Mouse (Mus musculus) hindbrain, embryonic 11.5 days (tissue): ENCODE measurements at regions not wholly inside any gene's neighbourhood (a gene's known extent, or its start where the extent isn't known, plus 50 kb on each side); places are given as distances from the start of the nearest gene placed in this dataset.

Experiments
- ATAC-seq: fragments of 200-750 bp; cut with Nextera tagmentation; 2 replicates; pipeline ENCODE4 v1.8.0; 2017; ENCODE audit warnings: mild to moderate bottlenecking, moderate TSS enrichment, moderate library complexity; ENCODE audit not compliant: low FRiP score
- DNase-seq: peaks from one replicate; pipeline ENCODE4 v3.0.0-alpha.2; 2015; ENCODE audit warnings: low spot score
- H3K27ac ChIP-seq: fragments of 300-500 bp; sonication (generic); 2 replicates; pipeline ENCODE4 v1.5.1; 2014; ENCODE audit warnings: mild to moderate bottlenecking, low read depth, low read length
- H3K27me3 ChIP-seq: fragments of 300-500 bp; sonication (generic); 2 replicates; pipeline ENCODE4 v1.6.1; 2014; ENCODE audit warnings: mild to moderate bottlenecking, low read length, moderate library complexity, mixed read lengths; ENCODE audit not compliant: control insufficient read depth, insufficient read depth
- H3K36me3 ChIP-seq: fragments of 300-500 bp; sonication (generic); 2 replicates; pipeline ENCODE4 v1.6.1; 2014; ENCODE audit warnings: mild to moderate bottlenecking, low read length, moderate library complexity, mixed read lengths; ENCODE audit not compliant: control insufficient read depth, insufficient read depth
- H3K4me1 ChIP-seq: fragments of 300-500 bp; sonication (generic); replicated peaks from 2 replicates; pipeline ENCODE4 v1.6.1; 2014; ENCODE audit warnings: low read length, mixed read lengths; ENCODE audit not compliant: control insufficient read depth, insufficient read depth
- H3K4me2 ChIP-seq: fragments of 300-500 bp; sonication (generic); replicated peaks from 2 replicates; pipeline ENCODE4 v1.6.1; 2014; ENCODE audit warnings: mild to moderate bottlenecking, low read depth, low read length
- H3K4me3 ChIP-seq: fragments of 300-500 bp; sonication (generic); 2 replicates; pipeline ENCODE4 v1.5.1; 2014; ENCODE audit warnings: low read depth, low read length
- H3K9ac ChIP-seq: fragments of 300-500 bp; sonication (generic); 2 replicates; pipeline ENCODE4 v1.6.1; 2014; ENCODE audit warnings: low read depth, low read length
- H3K9me3 ChIP-seq: fragments of 300-500 bp; sonication (generic); 2 replicates; pipeline ENCODE4 v1.6.1; 2016; ENCODE audit warnings: low read length; ENCODE audit not compliant: control insufficient read depth
- WGBS: fragments of 180-500 bp; shearing (Covaris S2); extraction: QIAGEN DNeasy Blood & Tissue Kit; methylation state at CpG from one replicate; pipeline ENCODE4 v1.1.7; 2014; 5-methylcytosine and 5-hydroxymethylcytosine counted together

DNA sequence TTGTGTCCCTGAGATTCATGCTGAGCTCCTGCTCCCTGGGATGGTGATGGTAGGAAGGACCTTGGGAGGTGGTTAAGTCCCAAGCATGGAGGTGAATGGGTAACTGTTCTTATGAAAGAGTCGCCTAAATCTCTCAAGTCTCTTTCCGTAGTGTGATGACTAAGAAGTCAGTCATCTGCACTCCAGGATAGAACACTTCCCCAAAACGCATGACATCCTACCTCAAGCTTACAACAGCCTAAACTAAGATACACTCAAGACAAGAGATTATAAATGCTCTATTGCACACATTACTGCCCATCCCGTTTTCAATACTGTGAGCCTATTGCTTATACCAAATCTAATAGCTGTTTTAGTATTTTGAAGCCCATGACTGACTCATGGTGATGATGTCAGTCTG, 162.3 kb upstream of the Slc7a11 start:
- no peak overlapping the region for H3K27ac ChIP-seq
- H3K36me3 ChIP-seq, result no peaks in the 10 kb centered on the region
- no peak overlapping the region for H3K4me3 ChIP-seq
- ATAC-seq, result no peak
- H3K4me1 ChIP-seq, result no peaks in the 10 kb centered on the region
- no peaks in the 10 kb centered on the region for H3K27me3 ChIP-seq
- 91% methylated on average over 4 of the region's 4 CpGs for WGBS
- H3K9ac ChIP-seq, result no peak overlapping the region
- no peak overlapping the region for H3K4me2 ChIP-seq
- DNase-seq, result no peak
- no peaks in the 10 kb centered on the region for H3K9me3 ChIP-seq

- no peaks in the 10 kb centered on the region for H3K4me1 ChIP-seq
- DNase-seq, result no peak
- WGBS, result 90% methylated on average over 7 of the region's 7 CpGs
Observed at GRCm38 (mm10) chr3:50603182-50603581, 159.8 kb upstream of the Slc7a11 start.

GRCm38 (mm10) chr3:50595732-50596131, 152.3 kb upstream of the Slc7a11 start:
- no peak overlapping the region for H3K27ac ChIP-seq
- H3K9me3 ChIP-seq, result no peaks in the 10 kb centered on the region
- no peaks in the 10 kb centered on the region for H3K4me1 ChIP-seq
- no peak overlapping the region for H3K4me2 ChIP-seq
- no peaks in the 10 kb centered on the region for H3K27me3 ChIP-seq
- 87% methylated on average over 1 of the region's 1 CpGs for WGBS
- H3K4me3 ChIP-seq, result no peak overlapping the region
- no peak for DNase-seq
- no peak overlapping the region for H3K9ac ChIP-seq
- no peaks in the 10 kb centered on the region for H3K36me3 ChIP-seq
- no peak for ATAC-seq

More at GRCm38 (mm10) chr3:50603182-50603581, 159.8 kb upstream of the Slc7a11 start:
- Histone ChIP-seq H3K4me2 (no peak overlapping the region), H3K36me3 (no peaks in the 10 kb centered on the region), H3K27me3 (no peaks in the 10 kb centered on the region), H3K4me3 (no peak overlapping the region), H3K27ac (no peak overlapping the region), H3K9me3 (no peaks in the 10 kb centered on the region), H3K9ac (no peak overlapping the region)
- no peak for ATAC-seq

DNA sequence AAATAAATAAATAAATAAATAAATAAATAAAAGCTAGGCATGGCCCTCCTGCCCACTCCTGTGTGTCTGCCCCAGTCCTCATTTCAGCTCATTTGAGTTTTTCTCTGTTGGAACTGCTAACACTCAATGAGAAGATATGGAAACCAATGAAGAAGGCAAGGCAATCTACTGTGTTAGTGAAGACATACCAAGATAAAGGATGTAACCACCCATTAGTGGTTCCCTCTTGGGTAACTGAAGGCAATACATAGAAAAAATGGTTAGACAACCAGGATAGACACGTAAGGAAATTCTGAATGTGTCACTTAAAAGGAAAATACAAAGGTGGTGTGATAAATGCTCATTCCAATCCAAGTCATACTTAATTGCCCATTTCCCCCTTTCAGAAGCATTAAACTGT, 140.9 kb upstream of the Slc7a11 start:
- Histone ChIP-seq H3K27me3 (no peaks in the 10 kb centered on the region), H3K36me3 (no peaks in the 10 kb centered on the region), H3K9ac (no peak overlapping the region), H3K4me2 (no peak overlapping the region), H3K27ac (no peak overlapping the region), H3K4me1 (no peaks in the 10 kb centered on the region), H3K9me3 (no peaks in the 10 kb centered on the region), H3K4me3 (no peak overlapping the region)
- WGBS, result 96% methylated on average over 1 of the region's 1 CpGs
- no peak for DNase-seq
- no peak for ATAC-seq

- DNase-seq, result no peak
- Histone ChIP-seq H3K9me3 (no peaks in the 10 kb centered on the region), H3K4me2 (no peak overlapping the region), H3K4me3 (no peak overlapping the region), H3K36me3 (no peaks in the 10 kb centered on the region), H3K9ac (no peak overlapping the region), H3K27ac (no peak overlapping the region), H3K27me3 (no peaks in the 10 kb centered on the region), H3K4me1 (no peaks in the 10 kb centered on the region)
- WGBS, result 77% methylated on average over 6 of the region's 6 CpGs
- no peak for ATAC-seq
Observed at GRCm38 (mm10) chr3:50583475-50583874, 140.1 kb upstream of the Slc7a11 start.

DNA sequence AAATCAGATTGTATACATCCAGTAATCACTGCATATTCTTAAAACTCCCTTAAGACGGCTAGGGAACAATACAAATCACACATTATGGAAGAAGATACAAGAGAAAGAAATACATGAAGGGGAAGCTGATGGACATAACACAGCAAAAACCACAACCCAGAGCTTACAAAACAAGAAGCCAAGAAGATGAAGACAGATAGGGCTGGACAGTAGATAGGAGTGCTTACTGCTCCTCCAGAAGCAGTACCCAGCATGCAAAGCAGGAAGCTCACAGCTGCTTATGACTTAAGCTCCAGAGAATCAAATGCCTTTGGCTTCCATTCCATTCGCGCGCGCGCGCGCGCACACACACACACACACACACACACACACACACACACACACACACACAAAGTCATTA, 131.0 kb upstream of the Slc7a11 start:
- no peaks in the 10 kb centered on the region for H3K27me3 ChIP-seq
- H3K4me3 ChIP-seq, result no peak overlapping the region
- no peaks in the 10 kb centered on the region for H3K4me1 ChIP-seq
- 95% methylated on average over 9 of the region's 9 CpGs for whole genome bisulfite sequencing
- no peaks in the 10 kb centered on the region for H3K9me3 ChIP-seq
- DNase-seq (no peak), ATAC-seq (no peak)
- no peak overlapping the region for H3K27ac ChIP-seq
- no peaks in the 10 kb centered on the region for H3K36me3 ChIP-seq
- no peak overlapping the region for H3K9ac ChIP-seq
- H3K4me2 ChIP-seq, result no peak overlapping the region

DNA sequence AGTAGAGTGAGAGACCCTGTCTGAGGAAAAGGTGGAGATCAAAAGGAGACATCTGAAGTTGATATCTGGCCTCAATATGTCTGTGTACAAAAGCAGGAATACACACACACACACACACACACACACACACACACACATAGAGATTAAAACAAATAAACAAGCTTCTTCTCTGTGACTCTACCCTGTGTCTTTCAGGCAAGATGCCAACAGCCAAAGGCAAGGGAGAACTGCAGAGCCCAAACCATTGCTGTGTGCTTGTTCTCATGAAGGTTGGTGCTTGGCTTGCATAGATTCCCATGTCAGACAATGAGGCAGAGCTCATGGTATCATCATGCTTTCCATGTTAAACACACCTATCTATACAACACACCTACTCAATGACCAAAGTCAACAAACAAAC, 126.6 kb upstream of the Slc7a11 start:
- H3K9ac ChIP-seq, result no peak overlapping the region
- no peak overlapping the region for H3K4me3 ChIP-seq
- H3K27me3 ChIP-seq, result no peaks in the 10 kb centered on the region
- no peak overlapping the region for H3K4me2 ChIP-seq
- no peaks in the 10 kb centered on the region for H3K9me3 ChIP-seq
- no peak for ATAC-seq
- DNase-seq, result no peak
- no peak overlapping the region for H3K27ac ChIP-seq
- no peaks in the 10 kb centered on the region for H3K4me1 ChIP-seq
- no peaks in the 10 kb centered on the region for H3K36me3 ChIP-seq

DNA sequence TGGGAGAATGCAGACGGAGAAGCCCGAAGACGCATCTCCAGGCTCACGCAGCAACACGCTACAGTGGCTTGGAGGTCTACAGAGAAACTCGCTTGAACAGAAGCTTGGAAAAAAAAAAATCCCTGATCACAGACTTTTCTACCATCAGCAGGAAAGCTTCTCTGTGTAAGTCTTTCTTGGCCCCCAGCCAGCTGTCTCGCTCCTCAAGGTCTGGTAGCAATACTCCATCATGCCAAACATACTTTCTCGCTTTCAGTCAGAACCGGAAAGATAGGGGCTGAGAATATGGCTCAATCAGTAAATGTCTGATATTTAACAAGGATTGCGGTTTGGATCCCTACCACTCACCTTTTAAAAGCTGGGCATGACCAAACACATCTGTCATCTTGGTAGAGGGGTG, 126.2 kb upstream of the Slc7a11 start:
- DNase-seq (no peak), ATAC-seq (no peak)
- Histone ChIP-seq H3K9ac (no peak overlapping the region), H3K9me3 (no peaks in the 10 kb centered on the region), H3K27ac (no peak overlapping the region), H3K36me3 (no peaks in the 10 kb centered on the region), H3K27me3 (no peaks in the 10 kb centered on the region), H3K4me3 (no peak overlapping the region), H3K4me2 (no peak overlapping the region), H3K4me1 (no peaks in the 10 kb centered on the region)
- WGBS, result 95% methylated on average over 10 of the region's 10 CpGs

DNA sequence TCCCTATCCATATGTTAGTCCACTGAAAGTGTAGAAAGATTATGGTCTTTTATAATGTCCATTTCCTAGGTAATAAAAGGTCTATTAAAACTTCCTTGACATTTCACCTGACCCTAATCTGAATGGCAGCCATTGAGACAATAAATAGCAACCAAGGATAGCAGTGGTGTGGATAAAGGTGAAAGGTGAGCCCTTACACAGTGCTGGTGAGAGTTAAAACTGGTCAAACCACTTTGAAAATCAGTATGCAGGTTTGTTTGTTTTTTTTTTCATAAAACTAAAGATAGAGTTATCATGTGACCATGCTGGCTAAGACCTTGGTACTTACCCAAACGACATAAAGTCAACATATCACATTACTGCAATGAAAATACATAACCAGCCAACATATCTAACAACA, 110.7 kb upstream of the Slc7a11 start:
- WGBS, result 65% methylated on average over 1 of the region's 1 CpGs
- no peak overlapping the region for H3K4me3 ChIP-seq
- ATAC-seq, result no peak
- no peak overlapping the region for H3K9ac ChIP-seq
- peaks cover 4% of the 10 kb centered on the region; the same call in 1 of the 2 replicates for H3K4me1 ChIP-seq
- H3K36me3 ChIP-seq, result no peaks in the 10 kb centered on the region
- no peak overlapping the region for H3K4me2 ChIP-seq
- no peak overlapping the region for H3K27ac ChIP-seq
- no peak for DNase-seq
- no peaks in the 10 kb centered on the region for H3K9me3 ChIP-seq
- H3K27me3 ChIP-seq, result no peaks in the 10 kb centered on the region
